Mouse (Mus musculus): ENCODE results near the gene Enox1. TPM values are rescaled to one million over a fixed set of nuclear protein-coding genes. Genes with fewer than 3 reads are reported as not detected.

Gene Enox1
- polyA plus RNA-seq, 1 experiment from 2014 or later = 1.9 TPM

DNA sequence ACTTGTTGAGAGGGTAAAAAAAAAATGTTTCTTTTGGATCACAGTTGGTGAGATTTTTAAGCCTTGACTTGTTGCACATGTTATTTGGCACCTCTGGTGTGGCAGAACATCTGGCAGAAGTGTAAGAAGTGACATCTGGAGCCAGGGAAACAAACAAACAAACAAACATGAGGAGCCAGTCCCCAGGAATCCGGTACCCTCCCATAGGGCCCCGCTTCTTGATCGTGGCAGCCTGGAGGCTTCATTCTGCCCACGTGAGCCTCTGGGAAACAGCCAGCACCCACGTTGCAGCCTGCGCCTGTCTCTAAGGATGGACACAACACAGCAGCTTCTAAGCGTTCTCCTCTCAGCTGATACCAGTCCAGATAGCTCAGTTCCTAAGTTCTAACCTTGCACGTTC, 211.8 kb downstream of the Enox1 start:
- 59% methylated on average over 8 of the region's 8 CpGs for WGBS
- ATAC-seq = no peak
- Histone ChIP-seq H3K4me1 (replicated peaks; ENCODE audit: control insufficient read depth, insufficient read depth, low read length) (no peaks in the 10 kb centered on the region), H3K4me2 (replicated peaks; ENCODE audit: low read depth) (no peak overlapping the region), H3K27me3 (replicated peaks; ENCODE audit: control insufficient read depth, insufficient read depth, low read length) (no peaks in the 10 kb centered on the region), H3K36me3 (ENCODE audit: control insufficient read depth, insufficient read depth) (no peaks in the 10 kb centered on the region), H3K9me3 (ENCODE audit: control insufficient read depth) (no peaks in the 10 kb centered on the region), H3K27ac (ENCODE audit: low read depth, low read length) (no peak overlapping the region), H3K4me3 (ENCODE audit: low read depth, low read length) (no peak overlapping the region), H3K9ac (ENCODE audit: low read depth, low read length) (no peak overlapping the region)
- no peak for TF ChIP-seq CTCF (IDR thresholded peaks at IDR 0.05; ENCODE audit: low read depth)

DNA sequence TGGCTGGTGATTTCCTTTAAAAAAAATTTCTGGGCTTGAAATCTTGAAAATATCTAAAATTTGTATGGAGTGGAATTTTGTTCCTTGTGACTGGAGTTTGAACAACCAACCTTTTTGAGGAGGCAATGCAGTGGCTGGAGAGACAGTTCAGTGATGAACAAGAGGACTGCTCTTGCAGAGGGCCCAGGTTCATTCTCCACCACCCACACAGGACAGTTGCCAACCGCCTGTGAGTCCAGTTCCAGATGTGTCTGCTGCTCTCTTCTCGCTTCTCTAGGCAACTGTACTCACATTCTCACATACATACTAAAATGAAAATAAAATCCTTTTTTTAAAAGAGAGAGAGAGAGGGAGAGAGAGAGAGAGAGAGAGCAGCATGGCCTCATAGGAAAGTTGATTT, 212.5 kb downstream of the Enox1 start:
- no peak for ATAC-seq
- Histone ChIP-seq H3K36me3 (ENCODE audit: control insufficient read depth, insufficient read depth) (no peaks in the 10 kb centered on the region), H3K27me3 (replicated peaks; ENCODE audit: control insufficient read depth, insufficient read depth, low read length) (no peaks in the 10 kb centered on the region), H3K4me3 (ENCODE audit: low read depth, low read length) (no peak overlapping the region), H3K9ac (ENCODE audit: low read depth, low read length) (no peak overlapping the region), H3K4me1 (replicated peaks; ENCODE audit: control insufficient read depth, insufficient read depth, low read length) (no peaks in the 10 kb centered on the region), H3K4me2 (replicated peaks; ENCODE audit: low read depth) (no peak overlapping the region), H3K27ac (ENCODE audit: low read depth, low read length) (no peak overlapping the region), H3K9me3 (ENCODE audit: control insufficient read depth) (no peaks in the 10 kb centered on the region)
- no peak for TF ChIP-seq CTCF (IDR thresholded peaks at IDR 0.05; ENCODE audit: low read depth)
- WGBS = 73% methylated on average over 2 of the region's 2 CpGs

DNA sequence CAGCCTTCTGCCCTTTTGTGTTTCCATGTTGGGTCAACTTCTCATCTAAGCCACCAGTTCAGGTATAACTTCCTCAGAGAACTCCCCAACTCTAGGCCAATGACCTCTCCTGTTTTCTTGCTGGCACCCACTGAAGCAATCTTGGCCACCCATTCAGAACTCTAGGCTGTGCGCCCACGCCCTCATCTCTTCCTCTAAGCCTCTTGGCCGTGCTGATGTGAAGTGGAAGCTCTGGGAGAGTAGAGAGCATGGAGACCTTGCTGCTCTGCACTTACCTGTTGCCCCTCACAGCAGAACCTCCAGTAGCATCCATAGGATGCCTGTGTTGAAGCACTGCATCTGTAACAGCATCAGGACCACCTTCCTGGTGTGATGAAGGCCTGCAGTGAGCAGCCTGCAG, 214.0 kb downstream of the Enox1 start:
- ATAC-seq = no peak
- H3K4me1 ChIP-seq (replicated peaks; ENCODE audit: control insufficient read depth, insufficient read depth, low read length) = no peaks in the 10 kb centered on the region
- H3K4me3 ChIP-seq (ENCODE audit: low read depth, low read length) = no peak overlapping the region
- no peak overlapping the region for H3K9ac ChIP-seq (ENCODE audit: low read depth, low read length)
- no peak for TF ChIP-seq CTCF (IDR thresholded peaks at IDR 0.05; ENCODE audit: low read depth)
- H3K36me3 ChIP-seq (ENCODE audit: control insufficient read depth, insufficient read depth) = no peaks in the 10 kb centered on the region
- WGBS = 80% methylated on average over 3 of the region's 3 CpGs
- no peaks in the 10 kb centered on the region for H3K27me3 ChIP-seq (replicated peaks; ENCODE audit: control insufficient read depth, insufficient read depth, low read length)
- H3K27ac ChIP-seq (ENCODE audit: low read depth, low read length) = no peak overlapping the region
- H3K4me2 ChIP-seq (replicated peaks; ENCODE audit: low read depth) = no peak overlapping the region
- H3K9me3 ChIP-seq (ENCODE audit: control insufficient read depth) = no peaks in the 10 kb centered on the region

DNA sequence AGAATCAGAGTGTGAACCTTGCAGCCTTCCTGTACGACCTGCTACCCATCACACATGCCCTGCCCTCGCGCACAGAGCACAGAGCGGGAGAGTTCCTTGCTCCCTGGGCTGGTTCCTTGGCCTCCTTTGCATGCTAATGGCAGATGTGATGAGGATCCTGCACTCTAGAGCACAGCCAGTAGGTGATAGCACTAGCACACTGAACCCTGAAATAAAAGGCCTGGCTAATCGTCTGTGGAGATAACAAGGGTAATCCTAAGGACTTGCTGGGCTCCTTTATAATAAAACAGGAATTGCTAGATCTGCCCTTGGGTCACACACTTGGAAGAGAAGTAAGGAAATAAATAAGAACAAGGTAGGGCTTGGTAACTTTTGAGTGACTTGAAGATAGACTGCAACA, 215.4 kb downstream of the Enox1 start:
- H3K4me2 ChIP-seq (replicated peaks; ENCODE audit: low read depth) = no peak overlapping the region
- H3K27me3 ChIP-seq (replicated peaks; ENCODE audit: control insufficient read depth, insufficient read depth, low read length) = no peaks in the 10 kb centered on the region
- 64% methylated on average over 5 of the region's 5 CpGs for WGBS
- H3K27ac ChIP-seq (ENCODE audit: low read depth, low read length) = no peak overlapping the region
- no peak overlapping the region for H3K9ac ChIP-seq (ENCODE audit: low read depth, low read length)
- no peak for ATAC-seq
- H3K36me3 ChIP-seq (ENCODE audit: control insufficient read depth, insufficient read depth) = no peaks in the 10 kb centered on the region
- H3K4me1 ChIP-seq (replicated peaks; ENCODE audit: control insufficient read depth, insufficient read depth, low read length) = no peaks in the 10 kb centered on the region
- peak; percentile 58 for TF ChIP-seq CTCF (IDR thresholded peaks at IDR 0.05; ENCODE audit: low read depth)
- H3K4me3 ChIP-seq (ENCODE audit: low read depth, low read length) = no peak overlapping the region
- H3K9me3 ChIP-seq (ENCODE audit: control insufficient read depth) = no peaks in the 10 kb centered on the region

DNA sequence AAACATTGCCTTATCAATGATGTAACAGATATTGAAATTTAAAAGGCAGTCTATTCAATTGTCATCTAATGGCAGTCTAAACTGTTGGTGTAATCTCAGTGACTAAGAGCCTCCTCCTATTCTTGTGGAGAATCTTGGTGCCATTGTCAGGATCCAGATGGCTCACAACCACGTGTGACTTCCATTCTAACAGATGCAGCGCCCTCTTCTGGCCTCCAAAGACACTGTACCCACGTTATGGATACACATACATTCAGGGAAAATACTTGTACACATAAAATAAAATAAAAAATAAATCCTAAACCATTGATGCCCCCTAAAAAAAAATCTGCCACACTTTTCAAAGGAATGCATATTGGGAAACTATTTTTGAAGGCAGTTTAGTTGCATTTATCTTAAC, 216.6 kb downstream of the Enox1 start:
- no peaks in the 10 kb centered on the region for H3K4me1 ChIP-seq (replicated peaks; ENCODE audit: control insufficient read depth, insufficient read depth, low read length)
- no peak for ATAC-seq
- no peaks in the 10 kb centered on the region for H3K27me3 ChIP-seq (replicated peaks; ENCODE audit: control insufficient read depth, insufficient read depth, low read length)
- no peaks in the 10 kb centered on the region for H3K9me3 ChIP-seq (ENCODE audit: control insufficient read depth)
- no peak overlapping the region for H3K4me3 ChIP-seq (ENCODE audit: low read depth, low read length)
- H3K27ac ChIP-seq (ENCODE audit: low read depth, low read length) = no peak overlapping the region
- no peak overlapping the region for H3K9ac ChIP-seq (ENCODE audit: low read depth, low read length)
- WGBS = 68% methylated on average over 3 of the region's 3 CpGs
- H3K4me2 ChIP-seq (replicated peaks; ENCODE audit: low read depth) = no peak overlapping the region
- 0 out of 2 replicates have a peak, but pooled peaks have one; percentile 11 for TF ChIP-seq CTCF (IDR thresholded peaks at IDR 0.05; ENCODE audit: low read depth)
- no peaks in the 10 kb centered on the region for H3K36me3 ChIP-seq (ENCODE audit: control insufficient read depth, insufficient read depth)

DNA sequence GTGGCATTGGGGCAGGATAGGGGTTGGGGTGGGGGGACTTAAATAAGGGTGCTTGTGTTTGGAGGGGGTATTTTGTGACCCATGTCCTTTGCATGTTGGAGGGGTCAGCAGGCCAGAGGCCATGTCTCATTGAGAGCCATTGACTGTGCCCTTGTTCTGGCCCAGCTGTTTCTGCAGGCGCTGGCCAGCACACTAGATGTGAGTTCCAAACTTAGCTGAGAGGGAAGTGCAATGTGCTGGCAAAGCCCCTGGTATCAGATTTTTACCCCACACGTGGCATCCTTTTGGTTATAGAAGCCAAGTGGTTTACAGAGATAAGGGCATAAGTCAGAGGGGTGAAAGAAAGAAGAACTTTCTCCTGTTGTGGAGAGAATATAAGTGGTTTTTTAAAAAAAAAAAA, 218.5 kb downstream of the Enox1 start:
- Histone ChIP-seq H3K27me3 (replicated peaks; ENCODE audit: control insufficient read depth, insufficient read depth, low read length) (no peaks in the 10 kb centered on the region), H3K4me3 (ENCODE audit: low read depth, low read length) (no peak overlapping the region), H3K9me3 (ENCODE audit: control insufficient read depth) (no peaks in the 10 kb centered on the region), H3K27ac (ENCODE audit: low read depth, low read length) (no peak overlapping the region), H3K4me2 (replicated peaks; ENCODE audit: low read depth) (no peak overlapping the region), H3K4me1 (replicated peaks; ENCODE audit: control insufficient read depth, insufficient read depth, low read length) (no peaks in the 10 kb centered on the region), H3K36me3 (ENCODE audit: control insufficient read depth, insufficient read depth) (no peaks in the 10 kb centered on the region), H3K9ac (ENCODE audit: low read depth, low read length) (no peak overlapping the region)
- WGBS = 55% methylated on average over 2 of the region's 2 CpGs
- TF ChIP-seq CTCF (IDR thresholded peaks at IDR 0.05; ENCODE audit: low read depth) = no peak
- no peak for ATAC-seq

DNA sequence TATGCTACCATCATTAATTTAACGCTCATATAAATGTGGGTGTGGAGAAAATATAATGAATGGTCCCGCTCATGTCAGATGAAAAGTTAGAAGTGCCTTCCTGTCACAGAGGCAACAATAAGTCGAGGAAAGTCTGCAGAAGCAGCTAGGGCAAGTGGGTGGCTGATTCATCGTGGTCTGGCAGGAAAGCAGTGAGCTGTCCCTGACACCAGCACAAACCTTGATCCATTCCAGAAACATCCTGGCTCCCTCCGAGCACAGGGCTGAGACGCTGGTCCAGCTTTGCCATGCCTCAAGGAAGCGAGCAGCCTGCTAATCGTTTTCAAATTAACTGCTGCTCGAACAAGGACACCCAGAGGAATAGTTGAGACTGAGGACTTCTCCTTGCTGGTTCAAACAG, 219.1 kb downstream of the Enox1 start:
- WGBS = 49% methylated on average over 9 of the region's 9 CpGs
- Histone ChIP-seq H3K9me3 (ENCODE audit: control insufficient read depth) (no peaks in the 10 kb centered on the region), H3K27me3 (replicated peaks; ENCODE audit: control insufficient read depth, insufficient read depth, low read length) (no peaks in the 10 kb centered on the region), H3K27ac (ENCODE audit: low read depth, low read length) (no peak overlapping the region), H3K36me3 (ENCODE audit: control insufficient read depth, insufficient read depth) (no peaks in the 10 kb centered on the region), H3K9ac (ENCODE audit: low read depth, low read length) (no peak overlapping the region), H3K4me2 (replicated peaks; ENCODE audit: low read depth) (no peak overlapping the region), H3K4me3 (ENCODE audit: low read depth, low read length) (no peak overlapping the region), H3K4me1 (replicated peaks; ENCODE audit: control insufficient read depth, insufficient read depth, low read length) (no peaks in the 10 kb centered on the region)
- TF ChIP-seq CTCF (IDR thresholded peaks at IDR 0.05; ENCODE audit: low read depth) = no peak
- no peak for ATAC-seq

Data from intestine, postnatal 0 days (tissue).